Mouse (Mus musculus) hindbrain, postnatal 0 days (tissue): ENCODE data around the gene Hist1h2bb. TPM values are rescaled to one million over a fixed set of nuclear protein-coding genes. Genes with fewer than 3 reads are reported as not detected.

Source experiments
- ATAC-seq: fragments of 200-750 bp; cut with Nextera tagmentation; 2 replicates; pipeline ENCODE4 v1.8.0; 2017; ENCODE audit warnings: mild to moderate bottlenecking, moderate TSS enrichment, moderate library complexity
- DNase-seq: peaks from one replicate; pipeline ENCODE4 v3.0.0-alpha.2; 2015; ENCODE audit warnings: low spot score
- H3K27ac ChIP-seq: fragments of 300-500 bp; sonication (generic); 2 replicates; pipeline ENCODE4 v1.5.1; 2014; ENCODE audit warnings: mild to moderate bottlenecking
- H3K27me3 ChIP-seq: fragments of 300-500 bp; sonication (generic); 2 replicates; pipeline ENCODE4 v1.6.1; 2014; ENCODE audit warnings: low read length, mixed read lengths; ENCODE audit not compliant: insufficient read depth
- H3K36me3 ChIP-seq: fragments of 300-500 bp; sonication (generic); 2 replicates; pipeline ENCODE4 v1.6.1; 2014; ENCODE audit warnings: low read length, mixed read lengths; ENCODE audit not compliant: insufficient read depth
- H3K4me1 ChIP-seq: fragments of 300-500 bp; sonication (generic); 2 replicates; pipeline ENCODE4 v1.6.1; 2014; ENCODE audit warnings: antibody characterized with exemption, low read length, mixed read lengths; ENCODE audit not compliant: insufficient read depth
- H3K4me2 ChIP-seq: fragments of 300-500 bp; sonication (generic); 2 replicates; pipeline ENCODE4 v1.6.1; 2014; ENCODE audit warnings: low read depth, mild to moderate bottlenecking, low read length, moderate library complexity, mixed read lengths
- H3K4me3 ChIP-seq: fragments of 300-500 bp; sonication (generic); 2 replicates; pipeline ENCODE4 v1.5.1; 2014; ENCODE audit warnings: low read length
- H3K9ac ChIP-seq: fragments of 300-500 bp; sonication (generic); replicated peaks from 2 replicates; pipeline ENCODE4 v1.6.1; 2014; ENCODE audit warnings: mild to moderate bottlenecking, low read length, moderate library complexity, mixed read lengths
- H3K9me3 ChIP-seq: fragments of 300-500 bp; sonication (generic); 2 replicates; pipeline ENCODE4 v1.6.1; 2016; ENCODE audit warnings: low read length, mixed read lengths
- CTCF ChIP-seq: IDR thresholded peaks from 2 replicates; pipeline ENCODE4 v1.5.1; 2016; ENCODE audit warnings: antibody characterized with exemption, control low read depth, low read depth
- WGBS: fragments of 180-500 bp; shearing (Covaris S2); extraction: QIAGEN DNeasy Blood & Tissue Kit; methylation state at CpG from one replicate; pipeline ENCODE4 v1.1.7; 2014; 5-methylcytosine and 5-hydroxymethylcytosine counted together
- polyA plus RNA-seq: library from polyadenylated mRNA; unstranded; fragments of >200 nt; fragmentation: Nextera tagmentation; extraction: Ambion mirVana; gene quantifications from 2 replicates; pipeline ENCODE4 v1.2.1, GENCODE M21; 2015
- total RNA-seq: library from RNA; depleted of rRNA; stranded (reverse); fragments of >200 nt; gene quantifications from 2 replicates; pipeline ENCODE4 v1.2.3, GENCODE M21; 2014

Hist1h2bb gene
- total and polyA plus RNA-seq, 2 experiments from 2014 or later = 0.49 to 1,454 TPM

DNA sequence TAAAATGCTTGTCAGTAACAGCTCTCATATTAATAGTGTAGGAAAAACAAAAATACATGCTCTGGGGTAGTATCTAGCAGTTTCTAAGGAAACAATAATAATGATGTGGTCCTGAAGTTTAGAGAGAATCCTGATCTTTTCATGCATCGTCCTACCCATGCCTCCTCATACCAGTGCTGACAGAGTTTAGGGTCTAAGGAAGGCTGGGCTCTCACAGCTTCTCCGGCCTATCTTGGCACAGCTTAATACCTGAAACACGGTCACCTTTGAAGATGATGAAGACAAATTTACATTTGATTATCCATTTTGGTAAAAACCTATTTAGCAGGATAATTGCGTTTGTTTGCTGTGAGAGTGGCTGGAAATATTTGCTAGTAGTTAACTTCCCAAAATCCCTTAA lies 2.6 kb upstream of the Hist1h2bb start:
- Histone ChIP-seq H3K27me3 (no peaks in the 10 kb centered on the region), H3K9ac (no peak overlapping the region), H3K27ac (no peak overlapping the region), H3K36me3 (no peaks in the 10 kb centered on the region), H3K9me3 (no peaks in the 10 kb centered on the region), H3K4me2 (peak overlapping the region; percentile 63; the same call in 1 of the 2 replicates), H3K4me1 (no peaks in the 10 kb centered on the region; the same call in 1 of the 2 replicates), H3K4me3 (no peak overlapping the region)
- WGBS = 51% methylated on average over 4 of the region's 4 CpGs
- DNase-seq = no peak
- no peak for ATAC-seq
- TF ChIP-seq CTCF = no peak

DNA sequence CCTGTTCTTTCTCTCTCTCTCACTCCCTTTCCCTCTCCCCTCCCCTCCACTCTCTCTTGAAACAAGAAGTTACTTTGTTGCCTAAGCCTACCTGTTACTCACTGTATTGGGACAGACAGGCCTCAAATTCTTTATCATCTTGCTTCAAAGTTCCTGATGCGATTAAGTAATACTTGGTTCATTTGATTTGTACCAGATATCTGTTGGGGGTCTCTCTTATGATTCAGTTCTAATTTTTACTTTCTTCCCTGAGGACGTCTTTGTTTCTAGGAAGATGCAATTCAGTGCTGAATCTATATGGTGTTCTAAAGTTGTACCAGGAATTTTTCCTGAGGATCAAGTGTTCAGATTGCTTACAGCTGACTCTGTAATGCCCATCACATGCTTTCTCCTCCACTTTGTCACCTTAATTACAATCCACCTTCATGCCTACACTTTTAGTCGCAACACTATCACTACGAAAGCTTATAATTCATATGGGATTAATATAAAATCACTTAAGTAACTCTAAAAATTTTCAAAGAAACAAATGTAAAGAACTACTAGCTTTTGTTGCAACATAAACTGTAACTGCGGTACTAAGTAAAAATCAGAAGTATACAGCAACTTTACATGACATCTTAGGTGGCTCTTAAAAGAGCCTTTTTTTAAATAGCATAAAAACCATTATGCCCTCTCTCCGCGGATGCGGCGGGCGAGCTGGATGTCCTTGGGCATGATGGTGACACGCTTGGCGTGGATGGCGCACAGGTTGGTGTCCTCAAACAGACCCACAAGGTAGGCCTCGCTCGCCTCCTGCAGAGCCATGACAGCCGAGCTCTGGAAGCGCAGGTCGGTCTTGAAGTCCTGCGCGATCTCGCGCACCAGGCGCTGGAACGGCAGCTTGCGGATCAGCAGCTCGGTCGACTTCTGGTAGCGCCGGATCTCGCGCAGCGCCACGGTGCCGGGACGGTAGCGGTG lies 1.8 kb upstream of the Hist1h2bb start:
- WGBS = 2% methylated on average over 13 of the region's 36 CpGs
- Histone ChIP-seq H3K27me3 (no peaks in the 10 kb centered on the region), H3K4me2 (peak overlapping the region; percentile 63), H3K9me3 (no peaks in the 10 kb centered on the region), H3K36me3 (no peaks in the 10 kb centered on the region), H3K4me1 (no peaks in the 10 kb centered on the region; the same call in 1 of the 2 replicates), H3K27ac (no peak overlapping the region), H3K4me3 (peak overlapping the region; percentile 38), H3K9ac (no peak overlapping the region)
- DNase-seq (no peak), ATAC-seq (no peak)
- no peak for TF ChIP-seq CTCF

DNA sequence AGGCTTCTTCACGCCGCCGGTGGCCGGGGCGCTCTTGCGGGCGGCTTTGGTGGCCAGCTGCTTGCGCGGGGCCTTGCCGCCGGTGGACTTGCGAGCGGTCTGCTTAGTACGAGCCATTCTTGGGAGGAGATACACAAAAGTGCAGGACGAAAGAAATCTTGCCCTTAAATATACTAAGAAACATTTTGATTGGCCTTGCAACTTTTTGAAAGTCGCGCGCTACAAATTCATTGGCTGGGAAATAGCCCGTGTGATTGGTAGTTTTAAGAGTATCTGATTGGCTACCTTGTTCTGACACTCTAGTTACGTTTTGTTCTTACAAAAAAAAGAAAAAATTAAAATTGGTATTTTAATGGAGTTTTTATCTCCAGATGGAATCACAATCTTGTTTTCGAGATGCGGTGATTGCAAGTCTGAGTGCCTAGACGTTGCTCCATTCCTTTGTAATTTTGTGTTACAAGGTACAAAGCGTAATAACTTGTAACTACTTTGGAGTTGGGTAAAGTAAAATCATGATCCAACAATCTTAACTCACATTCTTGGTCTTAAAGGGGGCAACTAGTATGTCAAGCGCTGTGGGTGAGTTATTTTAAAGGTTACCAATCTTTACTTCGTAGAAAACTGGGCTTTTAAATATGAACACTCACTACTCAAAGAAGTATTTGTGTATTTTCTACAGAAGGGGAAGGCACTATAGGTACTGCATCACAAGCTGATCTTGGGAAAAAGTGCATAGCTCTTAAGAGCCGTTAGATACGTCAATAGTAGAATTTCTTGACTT lies 963 bp upstream of the Hist1h2bb start, which contains the start of gene Hist1h3c:
Hist1h3c (minus strand) TSS at position 222 of the 781 bp plus-strand sequence.
- TF ChIP-seq CTCF = no peak
- H3K9ac ChIP-seq = peak within 1 kb of the TSS; percentile 37; the same call in 1 of the 2 replicates
- H3K4me2 ChIP-seq = peak within 1 kb of the TSS; percentile 63
- H3K36me3 ChIP-seq = no peaks in the 10 kb centered on the region
- no peaks in the 10 kb centered on the region for H3K9me3 ChIP-seq
- under 1% methylated on average over 22 of the region's 28 CpGs for WGBS
- DNase-seq (peak; percentile 96), ATAC-seq (peak; percentile 69)
- H3K4me1 ChIP-seq = no peaks in the 10 kb centered on the region
- no peaks in the 10 kb centered on the region for H3K27me3 ChIP-seq
- H3K4me3 ChIP-seq = peak within 1 kb of the TSS; percentile 38
- peak within 1 kb of the TSS; percentile 96 for H3K27ac ChIP-seq

DNA sequence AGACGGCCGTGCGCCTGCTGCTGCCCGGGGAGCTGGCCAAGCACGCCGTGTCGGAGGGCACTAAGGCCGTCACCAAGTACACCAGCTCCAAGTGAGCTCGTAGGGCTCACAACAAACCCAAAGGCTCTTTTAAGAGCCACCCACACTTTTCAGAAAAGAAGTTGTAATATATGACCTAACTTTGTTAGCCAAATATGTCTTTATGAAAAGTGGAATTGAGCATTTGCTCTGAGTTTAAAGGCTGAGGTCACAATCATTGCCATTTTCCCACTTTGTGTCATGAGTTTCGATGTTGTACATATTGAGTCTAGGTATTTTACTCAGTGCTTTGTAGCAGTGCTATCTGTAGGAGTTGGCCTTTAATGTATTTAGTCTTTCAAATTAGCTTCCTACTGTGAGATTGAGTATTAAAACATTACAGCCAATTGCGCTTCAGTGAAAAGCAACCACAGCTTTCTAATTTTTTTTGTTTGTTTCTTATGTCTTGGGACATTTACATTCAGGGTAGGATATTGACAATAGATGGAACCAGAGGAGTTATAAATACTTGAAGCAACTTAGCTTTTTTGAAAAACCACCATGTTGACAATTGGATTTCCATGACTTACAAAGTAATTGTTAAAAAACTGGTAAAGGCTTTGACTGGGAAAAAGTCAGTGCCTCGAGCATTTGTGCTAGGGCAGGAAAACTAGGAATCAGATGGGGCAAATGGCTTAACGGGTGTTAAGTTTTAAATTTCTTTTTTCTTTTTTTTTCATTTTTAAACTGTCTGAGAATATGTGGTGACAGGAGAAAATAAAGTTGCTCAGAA lies 752 bp downstream of the Hist1h2bb start:
- Histone ChIP-seq H3K27ac (peak overlapping the region; percentile 96), H3K9ac (peak overlapping the region; percentile 37; the same call in 1 of the 2 replicates), H3K36me3 (no peaks in the 10 kb centered on the region), H3K4me1 (0 out of 2 replicates have a peak, but pooled peaks cover 4% of the 10 kb centered on the region), H3K4me3 (peak overlapping the region; percentile 38), H3K9me3 (no peaks in the 10 kb centered on the region), H3K4me2 (peak overlapping the region; percentile 63), H3K27me3 (no peaks in the 10 kb centered on the region)
- no peak for TF ChIP-seq CTCF
- 4% methylated on average over 10 of the region's 13 CpGs for WGBS
- no peak for DNase-seq
- no peak for ATAC-seq

DNA sequence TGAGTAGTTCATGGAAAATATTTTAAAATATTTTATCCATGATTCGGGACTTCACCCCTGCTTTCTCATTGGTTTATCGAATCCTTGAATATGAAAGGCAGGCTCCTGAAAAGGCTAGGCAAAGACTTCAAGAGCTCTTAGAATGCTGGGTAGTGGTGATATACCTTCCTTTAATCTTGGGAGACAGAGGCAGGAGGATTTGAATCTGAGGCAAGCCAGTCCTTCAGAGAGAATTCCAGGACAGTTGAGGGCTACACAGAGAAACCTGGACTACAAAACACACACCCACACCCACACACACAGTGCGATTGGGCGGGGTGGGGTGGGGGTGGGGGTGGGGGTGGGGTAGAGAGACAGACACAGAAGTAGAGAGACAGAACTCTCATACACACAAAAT lies 1.4 kb downstream of the Hist1h2bb start:
- TF ChIP-seq CTCF = no peak
- Histone ChIP-seq H3K36me3 (no peaks in the 10 kb centered on the region), H3K4me2 (no peak overlapping the region), H3K9ac (no peak overlapping the region), H3K9me3 (no peaks in the 10 kb centered on the region), H3K27me3 (no peaks in the 10 kb centered on the region), H3K4me1 (0 out of 2 replicates have a peak, but pooled peaks cover 4% of the 10 kb centered on the region), H3K4me3 (no peak overlapping the region), H3K27ac (no peak overlapping the region; the same call in 1 of the 2 replicates)
- WGBS = 7% methylated on average over 4 of the region's 4 CpGs
- no peak for ATAC-seq
- no peak for DNase-seq

DNA sequence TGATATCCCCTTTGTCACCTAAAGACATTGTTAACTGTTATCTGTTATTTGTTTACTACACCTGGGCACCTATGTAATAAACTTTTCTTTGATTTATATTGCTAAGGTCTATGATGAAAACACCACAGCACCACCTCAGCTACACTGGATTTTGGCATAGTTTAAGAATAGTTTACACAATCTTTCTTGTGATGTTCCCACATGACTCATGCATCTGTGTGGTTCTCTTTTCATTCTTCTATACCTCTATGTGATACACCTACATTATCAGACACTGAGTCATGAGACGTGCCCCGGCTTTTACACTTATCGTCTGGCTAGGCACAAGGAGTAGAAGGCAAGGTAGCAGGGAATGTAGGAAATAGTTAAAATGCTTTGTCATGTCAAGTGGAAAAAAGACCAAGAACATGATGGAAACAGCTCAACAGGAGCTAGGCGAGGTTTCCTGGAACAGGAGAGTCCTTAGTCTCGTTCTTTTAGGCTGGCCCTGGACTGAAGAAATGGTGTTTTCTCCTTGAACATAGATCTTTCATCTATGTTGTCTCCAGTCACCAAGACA lies 3.1 kb downstream of the Hist1h2bb start:
- 90% methylated on average over 5 of the region's 5 CpGs for WGBS
- no peak overlapping the region for H3K4me2 ChIP-seq
- no peak for TF ChIP-seq CTCF
- ATAC-seq = no peak
- 0 out of 2 replicates have a peak, but pooled peaks cover 4% of the 10 kb centered on the region for H3K4me1 ChIP-seq
- H3K36me3 ChIP-seq = no peaks in the 10 kb centered on the region
- H3K4me3 ChIP-seq = no peak overlapping the region
- H3K27me3 ChIP-seq = no peaks in the 10 kb centered on the region
- H3K9me3 ChIP-seq = no peaks in the 10 kb centered on the region
- H3K27ac ChIP-seq = no peak overlapping the region
- no peak for DNase-seq
- no peak overlapping the region for H3K9ac ChIP-seq
